Mouse (Mus musculus) forelimb bud, embryonic 11.5 days (tissue): ENCODE measurements around the gene Gng13.

Experiments
- DNase-seq: peaks from one replicate; pipeline ENCODE4 v3.0.0-alpha.2; 2012; ENCODE audit warnings: low read depth, low spot score

Gene Gng13

DNA sequence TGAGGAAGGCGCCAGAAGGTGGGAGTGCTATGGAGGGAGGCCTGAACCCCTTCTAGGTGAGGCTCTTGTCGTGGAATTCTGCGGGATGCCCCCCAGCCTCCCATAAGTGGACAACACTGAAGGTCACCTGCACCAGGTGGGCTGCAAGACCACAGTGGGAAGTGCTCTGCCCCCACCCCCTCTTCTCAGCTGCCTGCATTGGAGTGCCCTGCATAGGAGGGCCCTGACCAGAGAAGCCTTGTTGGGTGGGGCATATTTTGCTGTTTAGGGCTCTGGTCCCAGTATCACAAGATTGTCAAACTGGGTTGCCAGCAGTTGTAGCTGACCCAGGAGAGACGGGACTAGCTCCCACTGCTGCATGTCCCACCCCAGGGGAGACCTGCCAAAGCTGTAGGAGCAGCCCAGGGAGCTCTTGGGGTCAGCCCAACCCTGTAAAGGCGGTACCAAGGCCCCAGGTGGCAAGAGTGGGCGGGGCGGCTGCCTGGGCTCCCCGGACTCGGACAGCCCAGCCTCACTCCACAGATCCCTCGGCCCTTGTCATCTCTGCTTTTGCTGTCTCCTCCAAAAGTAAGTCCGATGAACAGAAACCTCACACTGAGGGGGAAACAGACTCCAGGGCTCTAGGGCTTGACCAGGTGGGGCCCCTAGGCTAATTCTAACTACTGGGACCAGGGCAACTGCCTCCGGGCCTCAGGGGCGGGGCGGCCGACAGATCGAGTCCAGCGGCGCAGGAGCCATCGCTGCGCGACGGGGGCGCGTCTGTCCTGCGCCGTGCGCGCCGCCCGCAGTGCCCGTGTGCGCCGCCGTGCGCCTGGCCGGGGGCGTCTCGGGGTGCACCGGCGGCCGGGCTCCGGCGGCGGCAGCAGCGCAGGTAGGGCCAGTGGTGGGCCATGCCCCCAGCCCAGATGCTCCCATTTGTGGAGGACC, at the start of gene Gng13:
TSS of gene Gng13 (plus strand) at position 461 of the 927 bp plus-strand sequence.
- no peak for DNase-seq

DNA sequence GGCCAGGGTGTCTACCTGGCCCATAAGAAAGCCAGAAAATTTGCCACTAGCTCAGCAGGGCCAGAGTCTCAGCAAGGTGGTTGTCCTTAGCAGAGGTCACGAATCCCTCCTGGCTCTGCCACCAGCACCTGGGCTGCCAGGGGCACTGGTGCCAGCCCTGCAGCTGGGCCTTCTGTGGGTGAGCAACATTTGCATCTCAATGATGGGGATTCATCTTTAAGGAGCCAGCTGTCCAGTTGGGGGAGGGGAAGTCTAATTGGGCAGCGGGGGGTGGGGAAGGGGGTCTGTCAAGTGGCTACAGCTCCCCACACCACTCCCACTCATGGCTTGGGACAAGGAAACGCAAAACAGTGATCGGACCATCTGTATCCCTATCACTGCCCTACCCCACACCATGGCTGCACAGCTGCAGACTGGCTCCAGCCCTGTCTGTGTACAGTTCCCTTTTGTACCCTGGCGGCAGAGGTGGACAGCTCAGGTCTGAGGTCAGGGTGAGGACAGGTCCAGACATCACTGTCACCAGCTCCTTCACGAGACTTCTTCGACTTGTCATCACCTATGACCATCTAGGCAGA, 48.4 kb upstream of the Gng13 start:
- DNase-seq, result no peak

DNA sequence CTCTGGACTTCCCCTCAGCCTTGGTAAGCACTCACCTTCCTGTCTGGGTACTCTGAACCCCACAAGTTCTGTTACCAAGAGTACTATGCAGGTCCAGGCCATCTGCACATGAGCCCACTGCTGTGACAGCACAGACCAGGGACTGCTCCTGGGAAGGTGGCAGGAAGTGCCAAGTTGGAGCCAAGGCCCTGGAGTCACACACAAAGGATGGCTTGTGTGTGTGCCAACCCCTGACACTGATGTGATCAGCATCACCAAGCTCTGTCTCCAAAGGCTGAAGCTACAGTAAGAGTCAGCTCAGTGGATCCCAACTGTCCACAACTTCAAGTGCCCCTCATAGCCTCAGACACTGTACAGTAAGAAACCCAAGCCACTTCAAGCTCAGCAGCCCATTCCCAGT, 44.0 kb upstream of the Gng13 start:
- no peak for DNase-seq

DNA sequence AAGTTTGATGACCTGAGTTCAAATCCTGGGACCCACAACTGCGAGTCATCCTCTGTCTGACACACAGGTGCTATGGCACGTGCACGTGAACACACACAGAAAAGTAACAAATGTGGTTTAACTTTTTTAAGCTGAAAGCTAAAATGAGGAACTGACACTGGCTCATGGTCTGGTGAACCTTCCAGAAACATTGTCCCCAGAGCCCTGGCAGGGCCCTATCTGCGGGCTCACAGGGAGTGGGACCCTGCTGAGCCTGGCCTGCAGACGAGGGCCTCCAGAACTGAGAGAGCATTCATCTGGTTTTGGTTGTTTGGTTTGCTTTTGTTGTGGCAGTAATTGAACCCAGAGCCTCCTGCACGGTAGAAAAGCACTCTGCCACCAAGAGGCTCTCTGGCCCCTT, 39.0 kb upstream of the Gng13 start:
- DNase-seq, result no peak

DNA sequence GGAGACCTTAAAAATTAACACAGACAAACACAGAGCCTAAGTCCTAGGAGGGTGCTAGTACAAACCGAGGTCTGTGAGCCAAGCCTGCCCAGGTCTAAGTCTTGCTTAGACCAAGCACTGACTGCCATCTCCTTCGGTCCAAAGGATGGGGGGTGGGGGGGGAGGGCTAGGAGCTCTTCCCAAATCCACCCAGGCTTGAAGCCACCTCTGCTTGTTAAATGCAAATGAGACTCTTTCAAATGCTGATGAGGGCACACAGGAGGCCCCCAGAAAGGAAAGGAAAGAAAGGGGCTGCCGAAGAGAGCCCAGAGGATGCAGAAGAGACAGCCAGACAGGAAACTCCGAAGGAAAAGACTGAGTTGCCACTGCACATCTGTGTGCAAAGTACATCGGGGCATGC, 37.2 kb upstream of the Gng13 start:
- DNase-seq, result no peak

DNA sequence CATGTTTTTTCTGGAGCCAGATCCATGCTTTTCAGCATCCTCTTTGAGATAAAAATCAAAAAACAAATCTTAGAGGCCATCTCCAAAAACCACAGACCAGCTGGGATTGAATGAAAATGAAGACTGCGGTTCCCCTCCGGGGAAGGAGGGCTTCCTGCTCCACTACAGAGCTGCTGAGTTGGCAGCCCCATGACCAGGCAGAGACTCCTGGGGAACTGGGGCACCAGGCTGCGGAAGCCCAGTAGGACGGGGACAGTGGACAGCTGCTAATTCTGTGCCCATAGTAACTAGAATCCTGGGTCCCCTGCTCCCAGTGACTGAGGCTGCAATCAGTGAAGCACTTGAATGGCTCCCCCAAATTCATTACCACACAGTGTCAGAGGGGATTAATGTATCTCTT, 35.3 kb upstream of the Gng13 start:
- no peak for DNase-seq

DNA sequence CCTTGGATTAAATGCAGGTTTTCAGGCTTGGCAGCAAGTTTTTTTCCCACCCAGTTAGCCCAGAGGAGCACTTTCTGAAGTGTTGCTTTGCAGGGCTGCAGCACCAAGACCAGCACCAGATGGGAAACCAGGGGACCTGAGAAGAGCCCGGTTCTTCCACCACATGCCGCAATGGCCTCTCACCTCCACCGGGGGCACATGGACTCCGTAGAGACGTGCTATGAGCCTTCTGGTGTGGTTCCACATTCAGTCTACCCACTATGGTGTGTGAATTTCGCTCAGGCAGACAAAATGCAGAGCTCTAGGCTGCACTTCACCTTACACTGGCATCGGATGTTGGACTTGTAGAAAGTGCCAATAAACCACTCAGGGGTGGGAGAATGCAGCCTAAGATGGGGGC, 30.6 kb upstream of the Gng13 start:
- DNase-seq, result peak; percentile 23

DNA sequence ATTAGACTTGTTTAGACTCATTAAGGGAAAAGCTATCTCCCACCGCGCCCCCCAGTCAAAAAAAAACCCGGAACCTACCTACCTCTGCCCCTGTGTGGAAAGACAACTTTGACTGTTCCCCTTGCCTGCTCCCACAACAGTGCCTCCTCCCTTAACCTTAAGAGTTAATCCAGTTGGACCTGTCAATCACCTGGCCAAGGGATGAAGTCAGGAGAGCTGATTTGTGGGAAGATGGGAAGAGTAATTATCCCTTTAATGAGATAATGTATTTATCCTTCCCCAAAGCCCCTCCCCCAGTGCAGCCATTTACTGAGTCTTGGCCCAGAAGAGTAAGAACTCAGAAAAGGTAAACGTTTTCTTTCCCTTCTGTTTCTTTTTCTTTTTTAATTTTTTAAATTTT, 28.0 kb upstream of the Gng13 start:
- no peak for DNase-seq

DNA sequence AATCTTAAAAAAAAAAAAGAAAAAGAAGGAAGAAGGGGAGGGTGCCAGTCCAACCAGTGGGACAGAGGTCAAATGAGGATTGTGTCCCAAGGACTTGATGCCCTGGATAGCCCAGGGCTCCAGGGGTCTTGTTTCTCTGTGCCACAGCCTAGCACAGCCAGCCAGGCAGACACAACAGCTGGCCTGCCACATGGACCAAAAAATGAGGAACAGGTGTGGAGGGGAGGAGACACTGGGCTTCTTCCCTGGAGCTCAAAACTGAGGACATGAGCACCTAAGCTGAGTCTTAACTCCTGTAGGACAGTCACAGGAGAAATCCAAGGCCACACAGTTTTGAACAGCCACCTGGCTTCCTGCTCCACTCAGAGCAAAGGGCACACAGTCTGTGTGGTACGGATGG, 20.7 kb upstream of the Gng13 start:
- peak; percentile 31 for DNase-seq

DNA sequence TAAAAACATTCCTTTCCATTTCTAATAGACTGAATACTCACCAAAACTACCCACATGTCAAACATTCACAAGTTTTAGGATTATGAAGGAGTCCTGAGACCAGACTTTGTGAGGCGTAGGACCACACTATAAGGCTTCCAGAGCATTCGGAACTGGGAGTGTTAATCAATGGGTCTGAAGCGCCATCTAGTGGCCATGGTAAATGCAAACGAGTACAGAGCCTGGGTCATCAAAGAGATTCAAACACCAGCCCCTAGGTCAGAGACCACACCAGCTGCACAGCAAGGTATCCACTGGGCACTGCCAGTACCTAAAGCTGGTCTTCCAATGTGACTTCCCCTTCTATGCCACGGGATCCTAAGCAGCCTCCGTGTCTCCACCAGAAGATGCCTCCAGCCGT, 18.5 kb upstream of the Gng13 start:
- DNase-seq, result peak; percentile 84

DNA sequence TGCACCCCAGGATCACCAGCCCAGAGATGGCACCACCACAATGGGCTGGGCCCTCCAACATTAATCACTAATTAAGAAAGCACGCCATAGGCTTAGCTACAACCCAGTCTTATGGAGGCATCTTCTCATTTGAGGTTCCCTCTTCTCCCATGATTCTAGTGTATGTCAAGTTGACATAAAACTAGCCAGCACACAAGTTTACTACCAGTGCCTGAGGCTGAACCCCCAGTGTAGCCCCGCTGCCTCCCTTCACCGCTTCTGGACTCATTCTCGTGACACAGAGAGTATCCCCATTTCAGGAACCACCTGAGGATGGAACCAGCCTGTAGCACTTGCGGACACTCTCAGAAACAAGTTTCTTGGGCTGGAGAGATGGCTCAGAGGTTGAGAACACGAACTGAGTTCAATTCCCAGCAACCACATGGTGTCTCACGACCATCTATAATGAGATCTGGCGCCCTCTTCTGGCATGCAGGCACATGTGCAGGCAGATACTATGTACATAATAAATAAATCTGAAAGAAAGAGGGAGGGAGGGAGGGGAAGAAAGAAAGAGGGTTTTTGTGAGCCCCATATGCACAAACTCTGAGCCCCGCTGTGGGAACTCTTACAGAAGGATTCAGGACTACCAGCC, 16.0 kb upstream of the Gng13 start:
- DNase-seq, result no peak

DNA sequence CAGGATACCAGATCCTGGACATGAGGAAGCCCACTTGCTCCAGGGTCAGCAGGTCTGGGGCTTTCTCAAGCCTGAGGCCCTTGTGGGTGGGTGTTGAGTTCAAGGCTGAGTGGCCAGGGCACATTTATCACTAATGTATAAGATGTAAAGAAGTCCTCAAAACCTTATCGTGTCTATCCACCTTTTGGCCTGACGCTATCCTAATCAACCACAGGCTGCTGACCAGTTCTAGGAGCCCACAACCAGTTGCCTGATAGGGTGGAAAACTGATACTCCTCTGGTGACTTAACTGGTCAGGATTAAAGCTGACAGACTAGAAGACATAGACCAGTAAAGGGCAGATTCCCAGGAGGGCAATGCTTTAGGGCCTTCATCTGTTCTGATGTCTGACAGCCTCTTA, 7.0 kb upstream of the Gng13 start:
- DNase-seq, result no peak

DNA sequence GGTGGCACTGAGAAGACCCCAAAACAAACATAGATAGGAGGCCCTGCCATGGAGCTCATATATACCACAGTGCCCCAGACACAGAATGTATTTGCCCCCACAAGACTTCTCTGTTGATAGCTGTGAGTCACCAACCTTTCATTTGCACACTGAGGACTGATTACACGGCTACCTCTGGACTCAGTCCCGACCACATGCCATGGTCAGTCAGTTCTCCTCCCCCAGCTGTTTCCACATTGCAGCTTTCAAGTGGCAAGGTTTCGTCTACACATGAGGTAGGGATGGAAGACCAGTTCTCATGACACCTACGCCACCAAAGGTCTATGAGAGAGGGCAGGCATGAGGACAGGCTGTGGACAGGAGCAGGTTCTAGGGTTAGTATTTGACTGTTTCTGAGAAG, 5.8 kb upstream of the Gng13 start:
- no peak for DNase-seq

DNA sequence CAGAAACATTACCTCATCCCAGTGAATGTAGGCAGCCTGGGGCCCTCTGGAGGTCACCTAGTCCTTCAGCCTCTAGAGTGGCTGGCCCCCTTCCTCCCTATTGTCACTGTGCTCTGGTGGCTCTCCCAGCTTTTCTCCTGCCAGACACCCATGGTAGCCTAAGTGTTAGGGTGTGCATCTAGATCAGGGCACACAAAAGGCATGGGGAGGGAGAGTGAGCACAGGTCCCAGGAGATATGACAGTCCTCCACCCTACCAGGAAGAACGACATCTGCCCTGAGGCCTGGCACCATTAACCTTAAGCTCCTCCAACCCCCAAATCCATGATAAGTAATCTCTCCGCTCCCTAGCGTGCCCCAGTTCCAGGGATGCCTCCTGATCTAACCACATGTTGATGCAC, 1.3 kb upstream of the Gng13 start:
- no peak for DNase-seq

DNA sequence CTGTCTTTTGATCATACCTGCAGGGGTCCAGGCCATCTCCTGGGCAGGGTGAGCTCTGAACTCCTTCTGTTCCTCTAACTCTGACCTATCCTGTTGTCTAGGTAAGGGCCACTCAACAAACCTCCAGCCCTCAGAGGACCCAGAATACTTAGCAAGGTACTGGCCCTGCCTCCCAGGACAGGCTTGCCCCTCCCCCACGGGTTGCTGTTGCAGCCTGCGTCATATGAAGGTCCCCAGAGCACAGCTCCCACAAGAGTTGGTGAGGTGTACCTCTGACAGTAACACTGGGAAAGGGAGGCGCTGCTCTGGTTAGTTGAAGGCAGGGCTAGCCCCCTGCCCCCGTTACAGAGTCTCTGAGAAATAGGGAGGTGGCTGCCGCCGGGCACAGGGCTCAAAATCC, 841 bp upstream of the Gng13 start:
- DNase-seq, result no peak

DNA sequence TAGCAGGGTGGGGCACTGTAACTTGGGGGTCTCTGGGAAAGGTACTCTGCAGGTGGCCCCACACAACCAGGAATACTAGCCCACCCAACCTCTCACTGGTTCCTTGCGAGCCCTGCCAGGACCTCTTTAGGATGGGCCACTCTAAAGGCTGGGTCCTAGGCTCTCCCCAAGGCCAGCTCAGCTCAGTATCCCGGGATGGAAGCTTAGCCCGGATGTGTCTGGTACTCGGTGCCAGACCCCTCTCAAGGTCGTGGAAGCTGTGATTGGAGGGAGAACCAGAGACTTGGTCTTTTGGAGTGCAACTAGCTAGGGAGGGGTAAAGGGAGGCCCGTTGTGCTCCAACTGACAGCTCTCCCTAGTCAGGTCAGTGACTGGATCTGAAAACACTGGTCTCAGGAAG, 720 bp downstream of the Gng13 start:
- no peak for DNase-seq

DNA sequence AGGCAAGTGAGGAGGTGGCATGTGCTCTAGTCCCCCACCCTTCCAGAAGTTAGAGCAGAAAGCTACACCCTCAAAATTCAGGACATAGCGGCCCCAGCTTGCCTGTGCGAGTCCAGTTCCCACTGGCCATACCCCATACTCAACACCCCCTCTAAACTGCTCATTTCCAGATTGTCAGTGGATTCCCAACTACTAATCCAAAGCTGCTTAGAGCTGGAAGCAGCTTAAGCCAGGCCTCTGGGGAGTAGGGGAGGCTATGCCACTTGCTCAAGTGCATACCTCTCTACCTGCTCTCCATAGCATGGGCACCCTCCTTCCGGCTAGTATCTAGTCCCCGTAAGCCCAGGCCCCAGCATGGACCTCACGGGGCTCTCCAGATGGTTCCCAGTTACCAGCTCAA, 4.5 kb downstream of the Gng13 start:
- no peak for DNase-seq

DNA sequence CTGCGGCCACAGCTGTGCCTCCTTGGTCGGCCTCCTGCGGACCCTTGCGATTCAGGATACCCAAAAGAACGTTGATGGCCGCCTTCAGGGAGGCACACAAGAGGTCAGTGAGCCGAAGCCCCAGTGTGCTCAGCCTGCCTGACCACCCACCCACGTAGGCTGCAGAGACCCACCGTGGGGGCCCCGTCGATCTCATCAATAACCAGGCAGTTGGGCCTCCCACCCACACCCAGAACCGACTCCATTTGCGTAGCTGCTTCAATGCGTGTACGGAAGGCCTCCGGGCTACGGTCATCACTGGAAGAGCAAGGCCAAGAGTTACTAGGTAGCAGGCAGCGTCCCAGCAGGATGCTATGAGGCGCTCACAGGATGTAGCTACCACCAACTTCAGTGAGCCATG, 6.5 kb downstream of the Gng13 start:
- no peak for DNase-seq

DNA sequence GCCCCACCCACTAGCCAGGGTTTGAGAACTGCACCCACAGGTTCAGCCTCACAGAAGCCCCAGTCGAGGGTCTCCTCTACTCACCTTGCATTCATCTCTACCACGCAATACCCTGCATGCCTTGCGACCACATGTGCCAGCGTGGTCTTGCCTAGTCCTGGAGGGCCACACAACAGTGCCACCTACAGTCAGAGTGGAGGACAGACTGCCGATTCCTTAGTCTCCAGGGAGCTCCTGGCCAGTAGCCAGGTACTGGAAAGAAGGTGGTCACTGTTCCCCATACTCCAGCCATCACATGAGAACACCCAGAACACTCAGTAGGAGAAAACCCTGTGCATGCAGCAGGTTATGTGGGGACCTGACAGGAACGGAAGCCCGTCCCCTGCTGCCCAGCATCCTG, 6.9 kb downstream of the Gng13 start:
- no peak for DNase-seq

DNA sequence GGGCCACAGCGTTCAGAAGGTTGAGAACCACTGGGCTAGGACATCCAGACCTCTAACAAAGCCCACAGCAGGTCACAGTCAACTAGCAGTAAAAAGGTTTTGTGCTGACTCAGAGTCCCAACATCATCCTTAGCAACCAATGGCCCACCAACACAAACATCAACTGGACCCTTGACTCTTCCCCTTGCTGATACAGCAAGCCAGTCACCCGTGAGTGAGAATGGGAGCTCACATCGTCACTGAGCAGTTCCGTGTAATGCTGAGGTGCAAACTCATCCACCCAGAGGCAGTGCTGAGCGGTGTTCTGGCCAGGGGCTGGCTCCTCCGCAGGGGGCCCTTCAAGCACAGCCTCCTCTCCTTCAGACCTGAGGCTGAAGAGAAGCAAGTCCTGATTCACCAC, 8.3 kb downstream of the Gng13 start:
- no peak for DNase-seq

DNA sequence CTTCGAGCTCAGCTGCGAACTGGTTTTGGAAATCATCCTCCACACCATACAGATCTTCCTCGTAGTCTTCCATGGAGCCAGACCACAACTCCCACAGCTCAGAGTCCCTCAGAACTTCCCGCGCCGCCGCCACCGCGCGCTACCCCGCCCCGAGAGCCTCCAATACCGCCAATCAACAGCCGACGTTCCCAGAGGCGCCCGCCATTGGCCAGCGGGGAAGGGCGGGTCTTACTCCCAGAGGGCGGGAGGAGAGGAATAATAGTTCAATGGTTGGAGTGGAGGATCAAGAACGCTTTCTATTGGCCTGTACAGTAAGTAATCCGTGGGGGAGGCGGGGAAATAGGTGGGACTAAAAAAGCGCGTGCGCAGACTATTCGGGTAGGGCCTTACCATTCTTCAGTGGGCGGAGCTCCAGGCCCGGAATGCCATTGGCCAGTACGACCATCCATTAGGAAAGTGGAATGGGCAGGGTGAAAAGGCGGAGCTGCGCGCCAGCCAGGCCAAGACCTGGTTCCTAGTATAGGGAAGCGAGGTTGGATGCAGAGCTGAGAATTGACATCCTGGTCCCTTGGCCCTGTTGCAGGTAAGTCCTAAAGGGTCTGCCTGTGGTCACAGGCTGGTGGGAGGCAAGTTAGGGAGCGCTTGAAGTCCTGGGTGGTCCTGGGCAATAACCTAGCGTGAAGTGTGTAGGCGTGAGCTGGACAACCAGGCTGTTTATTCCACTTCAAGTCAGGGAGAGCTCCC, 10.5 kb downstream of the Gng13 start, which contains the start of the genes Chtf18 and Rpusd1:
TSS of gene Chtf18 (minus strand) at position 155 of the 744 bp plus-strand sequence.
TSS of gene Rpusd1 (plus strand) at position 406 of the 744 bp plus-strand sequence.
- DNase-seq, result peak; percentile 99

DNA sequence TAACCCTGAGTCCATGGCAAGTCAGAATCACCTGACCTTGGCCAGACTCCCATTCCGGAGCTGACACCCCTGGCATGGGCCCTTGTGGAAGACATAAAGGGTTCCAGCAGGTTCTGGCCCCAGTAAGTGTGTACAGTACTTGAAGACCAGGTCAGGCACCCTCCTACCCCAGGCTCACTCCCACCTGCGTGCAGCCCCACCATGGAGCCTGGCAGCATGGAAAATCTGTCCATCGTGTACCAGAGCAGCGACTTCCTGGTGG, 11.0 kb downstream of the Gng13 start:
- no peak for DNase-seq
